Mouse (Mus musculus): ENCODE measurements around the gene Zfp943.
A peak's percentile ranks its signal among the peaks of the same experiment; 100 is the strongest.
"Not testable (repeated sequence)": the region's sequence is repeated elsewhere in the genome, so short reads cannot be mapped to it uniquely, and the experiment has no call there.

Gene Zfp943

GRCm38 (mm10) chr17:21962107-21962907, at the start of gene Zfp943, which contains the start of gene Zfp942:
TSS of gene Zfp943 (plus strand) at chr17:21962552.
TSS of gene Zfp942 (minus strand) at chr17:21962464.
- peak; percentile 91 for DNase-seq (ENCODE audit: extremely low read depth, insufficient read length, low spot score)

DNA sequence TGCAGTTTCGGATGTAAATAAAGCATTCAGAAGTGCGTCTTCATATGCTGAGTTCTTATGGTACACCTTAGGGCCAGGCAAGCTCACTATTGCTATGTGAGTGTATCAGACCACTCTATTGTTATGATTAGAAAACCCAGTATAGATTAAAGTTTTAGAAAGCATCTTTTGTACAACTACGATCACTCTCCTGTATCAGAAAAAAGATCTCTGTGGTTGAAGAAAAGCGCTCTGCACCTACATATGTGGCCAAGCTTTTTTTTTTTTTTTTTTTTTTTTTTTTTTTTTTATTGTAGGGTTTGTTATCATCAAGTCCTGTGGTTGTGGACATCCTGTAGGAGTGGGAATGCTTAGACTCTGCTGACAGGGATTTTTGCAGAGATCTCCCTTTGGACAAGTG, 950 bp downstream of the Zfp943 start:
- no peak for DNase-seq (ENCODE audit: extremely low read depth, insufficient read length, low spot score)

GRCm38 (mm10) chr17:22035594-22035993, 73.2 kb downstream of the Zfp943 start:
- not testable (repeated sequence) for DNase-seq (ENCODE audit: extremely low read depth, insufficient read length, low spot score)

- DNase-seq (ENCODE audit: extremely low read depth, insufficient read length, low spot score): no peak
These were observed 87.1 kb downstream of the Zfp943 start for GRCm38 (mm10) chr17:22049403-22049802.

DNA sequence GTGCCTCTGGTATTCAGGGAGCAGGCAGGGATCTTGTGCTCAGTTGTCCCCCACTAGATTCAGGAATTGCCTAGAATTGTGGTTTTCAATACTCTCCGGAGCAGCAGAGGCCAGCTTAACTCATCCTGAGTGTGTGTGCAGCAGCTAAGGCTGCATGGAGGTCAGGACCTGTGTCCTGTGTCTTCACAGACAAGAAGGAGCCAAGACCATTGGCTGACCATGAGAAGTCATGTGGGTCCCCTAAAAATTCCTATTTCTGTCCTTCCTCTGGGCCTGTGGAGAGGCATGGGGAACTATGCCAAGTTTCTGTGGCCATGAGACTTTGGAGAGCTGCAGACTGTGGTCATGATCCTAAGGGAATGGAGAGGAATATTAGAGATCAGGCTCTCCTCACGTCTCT, 90.9 kb downstream of the Zfp943 start:
- DNase-seq (ENCODE audit: extremely low read depth, insufficient read length, low spot score): no peak

DNA sequence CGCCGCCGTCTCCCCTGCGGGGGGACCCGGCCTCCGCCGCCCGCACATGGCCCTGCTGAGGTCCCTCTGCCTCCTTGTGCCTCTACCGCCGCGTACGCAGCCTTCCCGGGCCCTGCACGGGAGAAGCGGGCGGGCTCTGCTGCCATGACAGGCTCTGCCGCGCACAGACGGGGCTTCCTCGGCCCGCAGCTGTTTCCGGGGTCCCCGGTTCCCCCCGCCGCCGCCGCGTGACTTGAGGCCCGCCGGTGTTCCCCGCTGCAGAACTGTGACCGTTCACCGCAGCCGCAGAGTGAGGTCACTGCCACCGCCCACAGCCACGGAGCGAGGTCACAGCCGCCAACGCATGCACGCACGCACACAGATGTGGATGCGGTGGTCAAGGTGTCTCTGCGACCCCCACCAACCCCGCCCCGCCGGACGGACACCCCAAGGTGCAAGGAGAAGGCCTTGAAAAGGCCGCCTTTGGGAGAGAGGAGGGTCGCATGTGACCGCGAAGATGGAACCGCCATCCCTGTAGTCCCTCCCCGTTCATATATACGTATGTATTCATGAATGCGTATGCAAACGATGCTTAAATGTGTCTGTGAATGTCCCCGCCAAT, 118.8 kb downstream of the Zfp943 start:
- DNase-seq (ENCODE audit: extremely low read depth, insufficient read length, low spot score): no peak

GRCm38 (mm10) chr17:22083224-22083623, 120.9 kb downstream of the Zfp943 start:
- not testable (repeated sequence) for DNase-seq (ENCODE audit: extremely low read depth, insufficient read length, low spot score)

DNA sequence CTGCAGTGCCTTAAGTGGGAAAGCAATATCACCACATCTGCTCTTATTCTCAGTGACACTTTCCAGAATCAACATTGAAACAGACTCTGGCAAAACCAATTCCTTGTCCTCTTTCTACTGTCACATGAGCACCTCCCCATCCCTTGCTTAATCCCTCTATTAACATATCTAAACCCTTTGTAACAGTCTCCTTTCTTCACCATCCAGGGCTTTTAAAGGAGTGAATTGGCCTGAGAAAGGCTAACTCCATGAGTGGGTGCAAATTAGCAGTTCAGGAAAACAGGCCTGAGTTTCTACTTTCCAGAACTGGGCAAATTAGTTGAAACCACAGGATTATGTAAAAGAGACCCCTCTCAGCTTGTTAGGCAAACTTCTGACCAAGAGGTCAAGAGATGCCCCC, 156.4 kb downstream of the Zfp943 start:
- DNase-seq (ENCODE audit: extremely low read depth, insufficient read length, low spot score): no peak

Data from 3134 (cell line).